Mouse (Mus musculus) left cerebral cortex, postnatal 36 days (tissue): ENCODE results near the gene Gm14391. TPM values are rescaled to one million over a fixed set of nuclear protein-coding genes. Genes with fewer than 3 reads are reported as not detected.
"Not testable (repeated sequence)": the region's sequence is repeated elsewhere in the genome, so short reads cannot be mapped to it uniquely, and the experiment has no call there.

Experiments used
- DNase-seq, 2 experiments: peaks; one replicate each; pipeline ENCODE4 v3.0.0; 2021 to 2022; ENCODE audit warnings: low spot score in 2 of 2, mixed read lengths in 1 of 2
- intact Hi-C: fragments of 180-260 bp; cut with DNase I; formaldehyde crosslinking; loops from one replicate; pipeline ENCODE4 v1.15.1; 2025
- total RNA-seq, 2 experiments: library from RNA; stranded (reverse); gene quantifications; 2 replicates each; pipeline ENCODE4 v1.2.3; 2021

Gm14391 gene
- total RNA-seq: 10 to 100 TPM; 69.5 to 89.4 TPM

DNA sequence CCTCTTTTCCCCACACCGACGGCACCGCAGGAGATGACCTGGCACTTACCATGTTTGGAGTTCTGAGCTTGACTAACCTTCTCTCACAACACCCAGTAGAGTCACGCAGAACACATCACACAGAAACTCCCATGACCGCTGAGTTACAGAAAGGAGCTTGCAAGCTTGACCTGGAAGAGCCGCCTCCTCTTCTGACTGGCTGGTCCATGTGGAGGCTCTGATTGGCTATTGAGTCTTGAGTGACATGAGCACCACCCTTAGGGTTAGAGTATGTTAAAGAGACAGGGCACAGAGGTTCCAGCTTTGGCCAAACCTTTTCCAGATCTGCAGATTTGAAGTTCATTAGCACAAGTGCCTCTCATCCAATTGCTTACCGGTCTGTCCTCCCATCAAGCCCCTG, at the start of gene Gm14391:
Gene Gm14391 (minus strand): TSS at position 186 of the 400 bp plus-strand sequence.
- intact Hi-C loops, DNase-seq: not testable (repeated sequence)

- DNase-seq, intact Hi-C loops: not testable (repeated sequence)
These were observed 27.7 kb downstream of the Gm14391 start for GRCm38 (mm10) chr2:175179008-175179407.

GRCm38 (mm10) chr2:175176312-175176711, 30.4 kb downstream of the Gm14391 start:
- intact Hi-C loops: no loop called here
- no peak for DNase-seq

DNA sequence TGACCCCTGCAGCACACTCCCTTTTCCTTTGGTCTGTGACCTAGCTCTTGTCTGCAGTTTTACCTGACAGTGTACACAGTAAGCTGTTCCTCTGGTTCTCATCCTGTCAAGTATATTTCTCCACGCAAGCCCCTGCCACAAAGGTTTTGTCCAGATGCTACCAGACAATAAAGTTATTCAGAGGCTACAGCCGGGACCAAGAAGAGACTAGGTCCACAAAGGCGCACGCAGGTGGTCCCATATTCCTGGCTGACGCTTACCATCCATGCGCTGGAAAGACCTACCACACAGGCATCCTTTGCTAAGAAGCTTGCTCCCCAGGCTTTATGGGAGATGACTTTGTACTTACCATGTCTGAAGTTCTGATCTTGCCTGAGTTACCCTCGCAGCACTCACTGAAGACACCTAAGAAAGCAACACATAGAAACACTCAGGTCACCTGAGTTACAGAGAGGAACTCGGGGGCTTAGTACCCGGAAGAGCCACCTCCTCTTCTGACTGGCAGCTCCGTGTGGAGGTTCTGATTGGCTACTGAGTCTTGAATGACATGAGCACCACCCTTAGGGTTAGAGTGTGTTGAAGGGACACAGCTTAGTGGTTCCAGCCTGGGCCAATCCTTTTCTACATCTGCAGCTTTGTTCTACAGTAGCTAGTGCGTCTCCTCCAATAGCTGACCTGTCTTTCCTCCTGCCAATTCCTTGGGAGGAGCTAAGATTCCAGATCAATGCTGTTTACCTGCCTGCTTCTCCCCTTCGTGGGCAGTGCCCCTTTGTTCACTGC, 31.1 kb downstream of the Gm14391 start, which contains the start of gene Gm14443:
Gene Gm14443 (minus strand): TSS at position 471 of the 780 bp plus-strand sequence.
- intact Hi-C loops, DNase-seq: not testable (repeated sequence)

- DNase-seq, intact Hi-C loops: not testable (repeated sequence)
These were observed 32.7 kb downstream of the Gm14391 start for GRCm38 (mm10) chr2:175174058-175174457.

GRCm38 (mm10) chr2:175172906-175173595, 33.7 kb downstream of the Gm14391 start:
- intact Hi-C loops, DNase-seq: not testable (repeated sequence)

GRCm38 (mm10) chr2:175172123-175172522, 34.6 kb downstream of the Gm14391 start:
- intact Hi-C loops: no loop called here
- no peak for DNase-seq

- not testable (repeated sequence) for DNase-seq
These were observed 39.8 kb downstream of the Gm14391 start for GRCm38 (mm10) chr2:175166870-175167269.

GRCm38 (mm10) chr2:175165110-175165509, 41.6 kb downstream of the Gm14391 start:
- intact Hi-C loops, DNase-seq: not testable (repeated sequence)

More at GRCm38 (mm10) chr2:175166870-175167269, 39.8 kb downstream of the Gm14391 start:
- intact Hi-C loops: not testable (repeated sequence)

DNA sequence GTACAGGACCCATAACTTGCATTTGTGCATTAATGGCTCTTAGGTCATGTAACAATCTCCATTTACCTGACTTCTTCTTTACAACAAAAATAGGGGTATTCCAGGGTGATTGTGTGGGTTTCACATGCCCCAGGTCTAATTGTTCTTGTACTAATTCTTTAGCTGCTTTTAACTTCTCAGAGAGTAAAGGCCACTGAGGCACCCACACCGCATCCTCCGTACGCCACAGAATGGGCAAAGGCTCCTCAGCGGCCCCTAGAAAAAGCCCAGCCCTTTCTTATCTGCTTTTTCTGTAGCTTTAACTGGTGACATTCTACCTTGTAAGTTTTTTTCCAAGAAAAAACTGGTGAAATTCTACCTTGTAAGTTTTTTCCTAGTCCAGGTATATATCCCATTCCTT, 45.3 kb downstream of the Gm14391 start:
- DNase-seq, intact Hi-C loops: not testable (repeated sequence)

DNA sequence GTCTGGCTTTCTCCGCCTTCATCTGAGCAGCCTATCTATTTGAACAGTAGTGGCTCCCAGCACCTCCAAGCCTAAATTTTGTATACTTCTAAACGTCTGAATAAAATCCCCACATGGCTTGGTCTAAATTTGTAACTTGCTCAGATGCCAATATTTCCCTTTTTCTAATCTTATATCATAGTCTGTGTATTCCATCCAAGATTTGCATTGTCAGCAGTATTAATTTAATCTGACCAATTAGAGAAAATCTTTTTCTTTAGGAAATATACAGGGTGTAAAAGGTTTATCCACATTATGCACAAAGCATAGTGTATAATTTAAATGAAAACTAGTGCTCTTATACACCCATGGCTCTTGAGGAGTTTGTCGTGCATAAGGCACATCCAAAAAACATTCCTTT, 48.1 kb downstream of the Gm14391 start:
- intact Hi-C loops: no loop called here
- no peak for DNase-seq

GRCm38 (mm10) chr2:175156696-175157095, 50.0 kb downstream of the Gm14391 start:
- intact Hi-C loops: no loop called here

DNA sequence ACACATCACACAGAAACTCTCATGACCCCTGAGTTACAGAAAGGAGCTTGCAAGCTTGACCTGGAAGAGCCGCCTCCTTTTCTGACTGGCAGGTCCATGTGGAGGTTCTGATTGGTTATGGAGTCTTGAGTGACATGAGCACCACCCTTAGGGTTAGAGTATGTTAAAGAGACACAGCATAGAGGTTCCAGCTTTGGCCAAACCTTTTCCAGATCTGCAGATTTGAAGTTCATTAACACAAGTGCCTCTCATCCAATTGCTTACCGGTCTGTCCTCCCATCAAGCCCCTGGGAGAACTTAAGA, 64.8 kb downstream of the Gm14391 start, which contains the start of gene Gm14399:
Gene Gm14399 (minus strand): TSS at position 20 of the 303 bp plus-strand sequence.
- DNase-seq, intact Hi-C loops: not testable (repeated sequence)

More at GRCm38 (mm10) chr2:175156696-175157095, 50.0 kb downstream of the Gm14391 start:
- DNase-seq: no peak

GRCm38 (mm10) chr2:175141118-175141992, 65.4 kb downstream of the Gm14391 start:
- DNase-seq: peak; percentile 17 to 31
- intact Hi-C loops: not testable (repeated sequence)

Other genes starting within 250 kb of the Gm14391 start
- 1 to 10 TPM in 1 of 2 experiments, under 1 TPM in 1; 0.75 to 1.0 TPM for gene Gm14444, start 196.7 kb downstream of the Gm14391 start, total RNA-seq
- not detected for gene Gm14393, start 139.1 kb downstream of the Gm14391 start, total RNA-seq
- 10 to 100 TPM; 11.3 to 20.4 TPM for gene Gm14399, start 64.9 kb downstream of the Gm14391 start, total RNA-seq
- 1 to 10 TPM; 3.5 to 6.5 TPM for gene Gm14443, start 31.0 kb downstream of the Gm14391 start, total RNA-seq
- not detected for gene Gm14440, start 68.2 kb upstream of the Gm14391 start, total RNA-seq
- 10 to 100 TPM; 51.1 to 65.6 TPM for gene Gm4631, start 131.3 kb upstream of the Gm14391 start, total RNA-seq
- 1 to 10 TPM; 3.8 to 6.2 TPM for gene Zfp968, start 165.5 kb upstream of the Gm14391 start, total RNA-seq
- 10 to 100 TPM in 1 of 2 experiments, 1 to 10 TPM in 1; 6.3 to 11.9 TPM for gene Gm4724, start 228.9 kb upstream of the Gm14391 start, total RNA-seq